Mouse (Mus musculus) adrenal gland, adult 18-20 months (tissue): ENCODE measurements around the gene AI481877. TPM values are rescaled to one million over a fixed set of nuclear protein-coding genes. Genes with fewer than 3 reads are reported as not detected.
"Not testable (repeated sequence)": the region's sequence is repeated elsewhere in the genome, so short reads cannot be mapped to it uniquely, and the experiment has no call there.

Experiments
- DNase-seq, 2 experiments: peaks; one replicate each; pipeline ENCODE4 v3.0.0; 2021 to 2022; ENCODE audit warnings: low spot score in 2 of 2
- long read RNA-seq, 2 experiments: library from polyadenylated mRNA; stranded (forward); transcript quantifications; one replicate each; pipeline ENCODE4 v2.0.0; 2021
- total RNA-seq, 2 experiments: library from RNA; stranded (reverse); gene quantifications; 1 replicate in 1 of 2; 2 replicates in 1 of 2; pipeline ENCODE4 v1.2.3; 2021

The AI481877 gene
- total RNA-seq, result not detected
- long read RNA-seq, experiment 1, result 0 reads
- long read RNA-seq, experiment 2, result 0 reads

- DNase-seq, result not testable (repeated sequence)
These were observed at the start of gene AI481877 for GRCm38 (mm10) chr4:59138507-59139033. Gene AI481877, minus strand, starts transcription at chr4:59138983.

DNA sequence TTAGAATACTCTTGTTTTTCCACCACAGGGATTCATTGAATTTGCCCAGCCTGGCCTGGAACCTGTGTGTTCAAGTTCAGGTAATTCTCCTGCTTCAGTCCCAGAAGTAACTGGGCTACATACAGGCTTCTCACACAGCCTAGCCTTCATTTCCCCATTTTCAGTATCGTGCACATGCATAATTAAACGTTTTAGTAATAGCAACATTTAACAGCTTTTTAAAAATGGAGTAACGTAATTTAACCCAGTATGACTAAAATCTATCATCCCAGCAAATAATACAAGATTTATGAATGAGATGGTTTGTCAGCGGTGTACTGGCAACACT lies 49.7 kb upstream of the AI481877 start:
- DNase-seq, result no peak

DNA sequence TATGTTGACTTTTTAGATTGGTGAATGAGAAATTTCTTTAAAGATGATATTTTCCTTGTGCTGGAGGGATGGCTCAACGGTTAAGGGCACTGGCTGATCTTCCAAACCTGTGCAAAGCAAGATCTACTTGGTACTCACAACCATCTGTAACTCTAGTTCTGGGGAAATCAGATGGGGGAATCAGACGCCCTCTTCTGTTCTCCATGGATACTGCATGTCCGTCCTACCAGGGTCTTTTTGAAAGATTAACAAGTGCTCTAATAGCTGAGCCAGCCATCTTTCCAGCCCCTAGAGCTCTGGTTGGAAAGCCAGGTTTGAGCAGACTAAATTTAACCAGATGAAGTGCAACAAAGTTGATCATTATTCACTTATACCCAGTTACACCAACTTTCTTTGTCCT lies 48.5 kb upstream of the AI481877 start:
- peak in 1 of 2 experiments; percentile 43 for DNase-seq

- no peak for DNase-seq
These were observed 46.9 kb upstream of the AI481877 start for GRCm38 (mm10) chr4:59185671-59186070.

- no peak for DNase-seq
These were observed 42.8 kb upstream of the AI481877 start for GRCm38 (mm10) chr4:59181320-59182271.

DNA sequence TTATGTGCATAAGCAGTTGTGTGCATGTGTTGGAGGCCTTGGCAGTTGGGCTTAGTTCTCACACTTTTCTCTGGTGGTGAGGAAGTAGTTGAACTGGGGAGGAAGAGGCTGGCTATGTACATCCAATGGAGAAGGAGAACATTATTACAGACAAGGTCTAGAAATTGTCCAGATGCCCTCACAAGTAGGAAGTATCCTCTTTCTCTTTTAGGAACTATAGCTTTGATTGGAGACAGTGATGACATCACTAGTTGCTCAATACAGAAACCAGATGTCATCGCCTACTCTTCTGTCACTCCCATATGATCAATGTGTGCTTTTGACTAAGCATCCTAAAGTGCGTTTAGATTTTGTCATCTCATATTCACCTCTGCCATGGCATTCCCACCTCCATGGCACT lies 38.8 kb upstream of the AI481877 start:
- DNase-seq, result no peak

GRCm38 (mm10) chr4:59175929-59176328 lies 37.1 kb upstream of the AI481877 start:
- no peak for DNase-seq

- DNase-seq, result no peak
These were observed 36.2 kb upstream of the AI481877 start for GRCm38 (mm10) chr4:59175003-59175402.

DNA sequence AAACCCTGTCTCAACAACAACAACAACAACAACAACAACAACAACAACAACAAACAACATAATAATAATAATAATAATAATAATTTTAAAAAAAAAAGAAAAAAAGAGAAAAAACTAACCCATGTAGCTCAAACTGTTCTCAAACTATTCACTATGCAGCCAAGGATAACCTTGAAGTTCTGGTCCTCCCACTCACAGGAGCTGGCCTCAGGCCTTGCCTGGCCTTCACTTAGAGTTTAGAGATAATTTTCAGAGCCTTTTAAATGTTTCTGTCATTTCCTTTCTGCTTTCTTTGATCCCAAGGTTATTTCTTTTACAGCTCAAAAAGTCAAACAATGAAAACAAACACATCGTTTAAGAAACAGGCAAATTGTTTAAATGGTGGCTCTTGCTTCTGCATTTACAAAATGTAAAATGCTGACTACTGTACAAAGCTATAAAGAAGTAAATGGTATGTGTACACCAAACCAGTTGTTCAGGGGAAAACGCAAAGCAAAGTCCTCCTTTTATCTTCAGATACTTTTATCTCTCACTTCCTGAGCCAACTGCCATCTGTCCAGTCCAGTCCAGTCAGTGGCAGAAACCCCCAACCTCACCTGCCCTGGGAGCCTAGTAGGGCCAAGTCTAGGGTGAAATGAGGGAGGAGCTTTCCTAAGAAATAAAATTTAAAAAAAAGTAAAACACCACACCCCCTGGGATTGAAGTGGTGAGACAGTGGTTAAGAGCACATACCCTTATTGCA lies 34.6 kb upstream of the AI481877 start:
- DNase-seq, result no peak

DNA sequence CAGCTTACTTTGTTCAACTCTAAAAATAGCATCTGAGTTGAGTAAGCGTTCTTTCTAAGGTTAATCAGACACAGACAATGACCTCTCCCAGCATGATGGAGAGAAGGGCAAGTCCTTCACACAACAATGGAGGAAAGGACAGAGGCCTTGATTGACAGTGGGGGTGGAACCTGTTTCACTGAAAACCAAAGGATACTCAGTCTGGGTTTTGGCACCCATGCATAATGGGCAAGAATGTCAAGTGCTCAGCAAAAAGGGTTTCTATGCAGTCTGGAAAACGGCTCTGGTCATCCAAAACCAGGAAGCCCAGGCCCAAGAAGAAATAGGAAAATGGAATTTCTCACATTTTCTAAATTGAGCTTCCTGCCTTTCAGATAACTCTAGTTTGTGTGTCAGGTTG lies 33.8 kb upstream of the AI481877 start:
- DNase-seq, result no peak

DNA sequence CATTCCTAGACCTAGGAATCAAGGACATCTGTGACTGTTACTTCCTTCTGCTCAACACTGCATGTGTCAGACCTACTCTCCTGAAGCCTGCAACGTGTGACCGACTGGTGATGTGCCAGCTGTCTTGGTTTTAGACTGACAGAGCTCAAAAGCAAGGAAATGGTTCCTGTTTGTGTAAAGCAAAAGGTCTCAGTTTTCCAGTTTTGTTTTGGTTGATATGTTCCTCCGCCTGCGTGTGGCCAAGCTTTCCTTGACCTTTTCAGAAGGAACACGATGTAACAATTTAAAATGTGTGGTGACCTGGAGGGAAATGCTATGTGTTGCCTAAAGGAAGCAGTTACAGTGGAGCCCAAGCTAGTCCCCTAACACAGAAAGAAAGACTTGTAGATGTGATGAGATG lies 31.2 kb upstream of the AI481877 start:
- DNase-seq, result no peak

- DNase-seq, result no peak
These were observed 28.6 kb upstream of the AI481877 start for GRCm38 (mm10) chr4:59167251-59167847.

- no peak for DNase-seq
These were observed 25.3 kb upstream of the AI481877 start for GRCm38 (mm10) chr4:59164034-59164433.

GRCm38 (mm10) chr4:59160959-59161670 lies 22.3 kb upstream of the AI481877 start:
- no peak for DNase-seq

DNA sequence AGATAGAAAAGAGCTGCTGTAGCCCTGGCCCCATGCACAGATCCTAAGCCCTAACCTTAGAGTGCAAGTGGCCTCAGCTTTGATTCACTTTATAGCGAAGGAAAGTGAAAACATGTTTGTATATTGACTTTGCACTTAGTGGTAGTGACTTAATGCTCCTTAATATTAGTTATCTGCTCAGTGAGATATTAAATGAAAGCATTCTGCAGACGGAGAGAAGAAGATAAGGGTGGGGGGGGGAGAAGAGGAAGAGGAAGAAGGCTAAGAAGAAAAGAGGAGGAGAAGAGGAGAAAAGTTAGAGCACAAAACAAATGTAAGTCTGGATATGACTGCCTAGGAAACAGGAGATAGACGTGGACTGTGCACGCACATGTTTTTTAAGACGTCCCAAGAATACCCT lies 21.5 kb upstream of the AI481877 start:
- DNase-seq, result no peak

GRCm38 (mm10) chr4:59157654-59158053 lies 18.9 kb upstream of the AI481877 start:
- DNase-seq, result no peak

DNA sequence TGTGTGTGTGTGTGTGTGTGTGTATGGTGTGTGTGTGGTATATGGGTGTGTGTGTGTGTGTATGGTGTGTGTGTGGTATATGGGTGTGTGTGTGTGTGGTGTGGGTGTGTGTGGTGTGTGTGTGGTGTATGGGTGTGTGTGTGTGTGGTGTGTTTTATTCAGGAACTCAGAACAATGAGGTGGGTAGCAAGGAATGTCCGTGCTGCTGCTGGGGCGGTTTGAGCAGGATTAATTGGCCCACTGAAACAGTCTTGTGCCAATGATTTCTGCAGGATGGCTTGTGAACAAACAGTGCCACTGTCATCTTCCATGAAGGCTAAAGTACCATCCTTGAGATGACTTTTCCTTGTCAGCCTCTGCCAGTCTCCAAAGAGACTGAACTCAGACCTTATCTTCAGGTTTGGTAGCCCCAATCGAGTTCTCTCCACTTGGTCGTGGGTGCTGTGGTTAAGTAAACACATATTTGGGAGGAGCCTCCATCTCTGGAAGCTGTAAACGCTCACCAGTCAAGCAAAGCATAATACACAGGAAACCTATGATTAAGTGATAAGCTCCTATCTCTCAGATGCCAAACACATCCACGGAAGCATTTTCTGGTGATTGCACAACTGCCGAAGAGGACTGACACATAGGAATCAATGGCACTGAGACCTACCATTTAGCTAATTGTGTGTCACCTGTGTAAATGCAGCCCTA lies 18.3 kb upstream of the AI481877 start:
- no peak for DNase-seq

DNA sequence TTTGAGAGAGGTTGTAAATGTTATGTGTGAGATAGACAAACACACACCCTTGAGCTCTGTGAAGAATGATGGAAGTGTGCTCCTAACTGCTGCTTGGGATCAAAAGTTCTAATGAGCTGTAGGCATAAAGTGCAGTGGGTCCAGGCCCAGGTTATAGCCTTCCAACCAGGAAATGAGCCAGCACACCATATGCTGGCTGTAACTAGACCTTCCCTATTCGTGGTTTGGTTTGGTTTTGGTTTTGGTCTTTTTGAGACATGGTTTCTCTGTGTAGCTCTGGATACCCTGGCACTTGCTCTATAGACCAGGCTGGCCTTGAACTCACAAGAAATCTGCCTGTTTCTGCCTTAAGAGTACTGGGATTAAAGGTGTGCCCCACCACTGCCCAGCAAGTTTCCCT lies 13.2 kb upstream of the AI481877 start:
- no peak for DNase-seq

- no peak for DNase-seq
These were observed 12.1 kb upstream of the AI481877 start for GRCm38 (mm10) chr4:59150907-59151306.

DNA sequence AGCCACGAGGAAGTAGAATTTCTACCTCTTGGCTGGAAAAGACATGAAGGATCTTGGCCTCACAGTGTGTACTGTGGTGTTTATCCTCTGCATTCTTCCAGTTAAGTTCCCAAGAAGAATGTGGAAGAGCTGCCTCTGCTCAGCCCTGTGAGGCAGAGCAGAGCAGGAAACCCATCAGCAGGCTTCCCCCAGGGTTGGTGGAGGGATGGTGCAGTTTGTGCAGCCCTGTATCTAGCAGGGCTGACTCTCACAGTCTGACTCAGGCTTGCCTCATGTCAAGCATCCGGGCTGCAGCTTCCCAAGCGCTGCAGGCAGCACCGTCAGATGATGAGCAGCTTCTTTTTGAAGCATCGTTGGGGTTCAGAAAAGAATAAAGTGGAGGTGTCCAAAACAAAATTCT lies 10.3 kb upstream of the AI481877 start:
- DNase-seq, result no peak
